Mouse (Mus musculus) testis, adult 2 months (tissue): ENCODE results near the gene Fnbp1.

Source experiments
- CTCF ChIP-seq: fragments of 200-500 bp; IDR thresholded peaks from 2 replicates; pipeline ENCODE4 v1.5.1; 2012; ENCODE audit warnings: low read depth, mild to moderate bottlenecking, inconsistent platforms, low read length, moderate library complexity; ENCODE audit not compliant: control insufficient read depth, insufficient read depth, insufficient replicate concordance
- POLR2A ChIP-seq: fragments of 200-500 bp; IDR thresholded peaks from 2 replicates; pipeline ENCODE4 v1.6.1; 2012; ENCODE audit warnings: low read depth, mild to moderate bottlenecking, inconsistent platforms, low read length, moderate library complexity; ENCODE audit not compliant: control insufficient read depth

DNA sequence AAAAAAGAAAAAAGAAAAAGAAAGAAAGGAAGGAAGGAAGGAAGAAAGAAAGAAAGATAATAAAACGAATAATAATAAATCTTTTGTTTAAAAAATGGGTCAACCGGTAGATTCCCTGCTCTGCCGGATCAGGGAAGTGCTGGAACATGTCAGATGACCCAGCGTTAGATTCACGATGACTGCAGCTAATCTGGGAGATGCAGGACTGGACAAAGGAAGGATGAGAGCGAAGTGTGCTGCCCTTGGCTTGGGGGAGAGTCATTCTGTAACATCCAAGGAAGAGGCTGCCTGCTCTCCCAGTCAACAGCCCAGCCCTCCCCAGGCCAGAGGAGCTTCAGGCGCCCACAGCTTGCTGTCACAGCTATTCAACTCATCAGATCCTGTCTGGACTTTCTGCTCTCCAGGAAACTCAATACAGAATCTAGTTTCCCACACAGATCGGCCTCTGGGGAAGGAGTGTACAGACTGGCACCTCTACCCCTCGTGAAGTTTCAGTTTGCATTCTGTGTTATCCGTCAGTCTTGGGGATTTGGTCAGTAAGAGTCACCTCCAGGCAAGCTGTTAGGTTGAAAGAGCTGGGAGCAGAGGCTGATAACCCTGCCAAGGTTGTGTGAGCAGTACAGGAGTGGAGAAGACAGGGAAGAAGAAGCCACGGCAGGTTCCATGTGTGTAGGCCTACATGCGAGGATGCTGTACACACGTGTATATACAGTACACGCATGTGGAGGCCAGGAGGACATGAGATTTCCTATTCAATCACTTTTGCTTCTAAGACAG lies 11.9 kb downstream of the Fnbp1 start:
- TF ChIP-seq CTCF (no peak), POLR2A (no peak)
